Comparison of ENCODE assay signal across 28 mouse cellular contexts in genomic region chr12:16912600-16912999, GRCm38 (mm10). TPM values are rescaled to one million over a fixed set of nuclear protein-coding genes. Genes with fewer than 3 reads are reported as not detected.
DNase-seq lines count a peak whose midpoint lies in the region; ATAC-seq and TF ChIP-seq lines count a peak whose summit lies in the region.
"Had no signal": no experiment of that assay in that cellular context is flagged by ENCODE, and none has a peak within 500 bp of the region (broad histone marks: within the 10 kb centered on the region; RNA-seq: fewer than 3 reads in every experiment).

No protein-coding gene starts in this region.

- 65% methylated on average over 3 of the region's 3 CpGs for WGBS in liver, adult 2 months
- 72% methylated on average over 3 of the region's 3 CpGs for WGBS in liver, embryonic 12.5 days (ENCODE audit: insufficient replicate concordance)
- 91% methylated on average over 3 of the region's 3 CpGs for WGBS in midbrain, embryonic 10.5 days
- WGBS in thymus, adult 2 months: 75% methylated on average over 3 of the region's 3 CpGs

- H3K27me3 ChIP-seq in liver, adult 2 months (ENCODE audit: control insufficient read depth, insufficient read depth, low read length): no peaks in the 10 kb centered on the region
- no peaks in the 10 kb centered on the region for H3K27me3 ChIP-seq in liver, embryonic 12.5 days (replicated peaks)
- H3K27me3 ChIP-seq in MEL (ENCODE audit: control insufficient read depth in 1 of 2, insufficient read depth in 2 of 2, low read length in 2 of 2) (no peaks in the 10 kb centered on the region), myocyte (ENCODE audit: control insufficient read depth, insufficient read depth, insufficient read length) (no peaks in the 10 kb centered on the region)
- no peaks in the 10 kb centered on the region for H3K27me3 ChIP-seq in midbrain, embryonic 10.5 days (ENCODE audit: low read depth, poor library complexity, severe bottlenecking)
- no peaks in the 10 kb centered on the region for H3K27me3 ChIP-seq in thymus, adult 2 months (ENCODE audit: control insufficient read depth, insufficient read depth, low read length)
- H3K27me3 ChIP-seq: embryonic facial prominence, embryonic 12.5 days; embryonic facial prominence, embryonic 15.5 days; forebrain, embryonic 12.5 days; forebrain, embryonic 15.5 days; heart, embryonic 12.5 days; heart, embryonic 15.5 days; hindbrain, embryonic 13.5 days had no signal

- TF ChIP-seq POLR2A in liver, adult 2 months (IDR thresholded peaks at IDR 0.05; ENCODE audit: extremely low read depth, insufficient read depth, low read length): no peak
- TF ChIP-seq POLR2A in MEL (IDR thresholded peaks at IDR 0.05; ENCODE audit: control insufficient read depth in 1 of 2, insufficient read depth in 1 of 2, low read depth in 1 of 2, low read length in 2 of 2, poor library complexity in 1 of 2) (no peak), myocyte (IDR thresholded peaks at IDR 0.05; ENCODE audit: insufficient read length, low read depth) (no peak)
- TF ChIP-seq POLR2A in thymus, adult 2 months (IDR thresholded peaks at IDR 0.05; ENCODE audit: control insufficient read depth, extremely low read depth, insufficient read depth, low read length, poor library complexity): no peak

- H3K4me1 ChIP-seq in liver, adult 2 months (ENCODE audit: control insufficient read depth, insufficient read depth, low read length): peaks cover 5% of the 10 kb centered on the region; the same call in 1 of the 2 replicates
- H3K4me1 ChIP-seq in liver, embryonic 12.5 days: peaks cover 12% of the 10 kb centered on the region; the same call in 1 of the 2 replicates
- peaks cover 0 to 8% of the 10 kb centered on the region in 2 experiments; a peak in 2 of 4 replicates for H3K4me1 ChIP-seq in MEL (ENCODE audit: control insufficient read depth in 1 of 2, insufficient read depth in 2 of 2, low read length in 2 of 2)
- H3K4me1 ChIP-seq in midbrain, embryonic 10.5 days: peaks cover 8% of the 10 kb centered on the region
- H3K4me1 ChIP-seq in thymus, adult 2 months (replicated peaks; ENCODE audit: control insufficient read depth, insufficient read depth, low read length): no peaks in the 10 kb centered on the region
- H3K4me1 ChIP-seq: embryonic facial prominence, embryonic 12.5 days; embryonic facial prominence, embryonic 15.5 days; forebrain, embryonic 12.5 days; forebrain, embryonic 15.5 days; hindbrain, embryonic 10.5 days; hindbrain, embryonic 13.5 days had no signal

- H3K27ac ChIP-seq in liver, adult 2 months (replicated peaks; ENCODE audit: insufficient read depth, low read depth, low read length): no peak overlapping the region
- H3K27ac ChIP-seq in liver, embryonic 12.5 days: no peak overlapping the region
- H3K27ac ChIP-seq in MEL (ENCODE audit: control insufficient read depth, low read depth, low read length): no peak overlapping the region
- no peak overlapping the region for H3K27ac ChIP-seq in midbrain, embryonic 10.5 days (replicated peaks)
- no peak overlapping the region for H3K27ac ChIP-seq in thymus, adult 2 months (ENCODE audit: control insufficient read depth, insufficient read depth, low read length)
- H3K27ac ChIP-seq: embryonic facial prominence, embryonic 12.5 days; embryonic facial prominence, embryonic 15.5 days; forebrain, embryonic 12.5 days; forebrain, embryonic 15.5 days; heart, embryonic 15.5 days; hindbrain, embryonic 10.5 days; hindbrain, embryonic 13.5 days had no signal

- no peak overlapping the region for H3K4me3 ChIP-seq in liver, adult 2 months (ENCODE audit: insufficient read depth, low read depth, low read length)
- H3K4me3 ChIP-seq in liver, embryonic 12.5 days: no peak overlapping the region
- H3K4me3 ChIP-seq in MEL (ENCODE audit: control insufficient read depth in 1 of 2, insufficient read depth in 1 of 2, low read depth in 2 of 2, low read length in 2 of 2): no peak overlapping the region
- no peak overlapping the region for H3K4me3 ChIP-seq in myocyte
- H3K4me3 ChIP-seq in midbrain, embryonic 10.5 days: no peak overlapping the region
- H3K4me3 ChIP-seq in thymus, adult 2 months (ENCODE audit: control insufficient read depth, insufficient read depth, low read length): no peak overlapping the region
- H3K4me3 ChIP-seq: embryonic facial prominence, embryonic 12.5 days; embryonic facial prominence, embryonic 15.5 days; erythroblast, embryonic 14.5 days; forebrain, embryonic 12.5 days; forebrain, embryonic 15.5 days; heart, embryonic 12.5 days; heart, embryonic 15.5 days; hindbrain, embryonic 10.5 days; hindbrain, embryonic 13.5 days had no signal

- no peaks in the 10 kb centered on the region for H3K36me3 ChIP-seq in liver, adult 2 months (ENCODE audit: control insufficient read depth, insufficient read depth, low read length)
- no peaks in the 10 kb centered on the region for H3K36me3 ChIP-seq in liver, embryonic 12.5 days
- H3K36me3 ChIP-seq in MEL (ENCODE audit: control insufficient read depth in 1 of 2, insufficient read depth in 2 of 2, low read length in 2 of 2) (peaks cover 0 to 31% of the 10 kb centered on the region in 2 experiments; a peak in 2 of 4 replicates), myocyte (ENCODE audit: control insufficient read depth, insufficient read depth) (no peaks in the 10 kb centered on the region)
- no peaks in the 10 kb centered on the region for H3K36me3 ChIP-seq in midbrain, embryonic 10.5 days
- H3K36me3 ChIP-seq in thymus, adult 2 months (ENCODE audit: control insufficient read depth, insufficient read depth, low read length): no peaks in the 10 kb centered on the region
- H3K36me3 ChIP-seq: embryonic facial prominence, embryonic 12.5 days; embryonic facial prominence, embryonic 15.5 days; forebrain, embryonic 12.5 days; forebrain, embryonic 15.5 days; heart, embryonic 12.5 days; heart, embryonic 15.5 days; hindbrain, embryonic 10.5 days; hindbrain, embryonic 13.5 days had no signal

- peaks cover 12% of the 10 kb centered on the region; the same call in 1 of the 2 replicates for H3K79me2 ChIP-seq in liver, adult 2 months (ENCODE audit: control insufficient read depth, insufficient read depth, low read length)
- H3K79me2 ChIP-seq in MEL (ENCODE audit: control insufficient read depth, insufficient read depth, low read length, poor library complexity): peaks cover 46% of the 10 kb centered on the region
- H3K79me2 ChIP-seq in myocyte (ENCODE audit: control insufficient read depth, insufficient read depth): peaks cover 100% of the 10 kb centered on the region

- no peak overlapping the region for H3ac ChIP-seq in myocyte (ENCODE audit: control insufficient read depth, insufficient read length)

- no peak for TF ChIP-seq EP300 in MEL (IDR thresholded peaks at IDR 0.05; ENCODE audit: low read depth in 1 of 2, low read length in 2 of 2)

- H3K9ac ChIP-seq in liver, adult 2 months (ENCODE audit: low read depth, low read length): no peak overlapping the region
- H3K9ac ChIP-seq in liver, embryonic 12.5 days: no peak overlapping the region
- no peak overlapping the region for H3K9ac ChIP-seq in MEL (ENCODE audit: control insufficient read depth, low read depth, low read length, poor library complexity, severe bottlenecking)
- H3K9ac ChIP-seq: embryonic facial prominence, embryonic 12.5 days; embryonic facial prominence, embryonic 15.5 days; forebrain, embryonic 12.5 days; forebrain, embryonic 15.5 days; heart, embryonic 12.5 days; heart, embryonic 15.5 days; hindbrain, embryonic 13.5 days had no signal

- no peaks in the 10 kb centered on the region for H3K9me3 ChIP-seq in liver, embryonic 12.5 days (replicated peaks)
- no peaks in the 10 kb centered on the region for H3K9me3 ChIP-seq in MEL (replicated peaks; ENCODE audit: insufficient read depth, low read length)
- H3K9me3 ChIP-seq in midbrain, embryonic 10.5 days (replicated peaks): no peaks in the 10 kb centered on the region
- H3K9me3 ChIP-seq: embryonic facial prominence, embryonic 12.5 days; embryonic facial prominence, embryonic 15.5 days; forebrain, embryonic 12.5 days; forebrain, embryonic 15.5 days; G1E; heart, embryonic 12.5 days; heart, embryonic 15.5 days; hindbrain, embryonic 10.5 days; hindbrain, embryonic 13.5 days had no signal

- TF ChIP-seq RAD21 in MEL (IDR thresholded peaks at IDR 0.05; ENCODE audit: low read depth, low read length): no peak

- DNase-seq in liver, adult 2 months (ENCODE audit: extremely low read depth, low read depth, low spot score): peak; percentile 51
- DNase-seq in MEL (ENCODE audit: low read depth, low spot score): no peak
- DNase-seq in midbrain, embryonic 10.5 days (ENCODE audit: low spot score): no peak
- no peak for DNase-seq in thymus, adult 2 months
- DNase-seq: adrenal gland, adult 8-10 months; adrenal gland, postnatal 25 days; cerebellum, adult 18-20 months; cerebellum, adult 9-10 months; cerebellum, postnatal 14 days; gastrocnemius, postnatal 10 days; heart, adult 18-20 months; heart, postnatal 10 days; heart, postnatal 36 days had no signal

- no peak overlapping the region for H3K4me2 ChIP-seq in liver, embryonic 12.5 days
- no peak overlapping the region for H3K4me2 ChIP-seq in myocyte (ENCODE audit: low read depth)
- H3K4me2 ChIP-seq: embryonic facial prominence, embryonic 12.5 days; embryonic facial prominence, embryonic 15.5 days; forebrain, embryonic 12.5 days; forebrain, embryonic 15.5 days; heart, embryonic 12.5 days; heart, embryonic 15.5 days; hindbrain, embryonic 13.5 days had no signal

- no peak for TF ChIP-seq CTCF in liver, adult 2 months (IDR thresholded peaks at IDR 0.05; ENCODE audit: low read depth, low read length)
- TF ChIP-seq CTCF in MEL (IDR thresholded peaks at IDR 0.05 in 2 of 3, conservative IDR thresholded peaks at IDR 0.05 in 1 of 3; ENCODE audit: control insufficient read depth in 1 of 3, insufficient read depth in 1 of 3, low read depth in 2 of 3, low read length in 3 of 3, poor library complexity in 1 of 3, severe bottlenecking in 1 of 3): no peak
- no peak for TF ChIP-seq CTCF in thymus, adult 2 months (IDR thresholded peaks at IDR 0.05; ENCODE audit: borderline replicate concordance, control insufficient read depth, extremely low read depth, insufficient read depth, low read length, poor library complexity)

- ATAC-seq in liver, embryonic 12.5 days: no peak
- ATAC-seq in granulocyte monocyte progenitor cell, adult 5-6 weeks (replicated peaks; ENCODE audit: poor library complexity, severe bottlenecking): peak; percentile 98
- no peak for ATAC-seq in erythroblast, adult 5-6 weeks (replicated peaks; ENCODE audit: low FRiP score, poor library complexity, severe bottlenecking)
- ATAC-seq: forebrain, embryonic 15.5 days; hindbrain, embryonic 16.5 days had no signal

RNA-seq across cellular contexts. Expression of gene Rock2, which starts 17.9 kb away (rescaled TPM):
- total RNA-seq in liver, adult 2 months (2014; rRNA removed): 11.7 and 14.5 TPM in 2 replicates
- polyA plus RNA-seq in liver, adult 2 months (2012; rRNA removed): 1.5 and 1.7 TPM in 2 replicates
- polyA plus RNA-seq in liver, embryonic 12.5 days (2016; fragmentation: Nextera tagmentation; extraction: Ambion mirVana): 14.3 and 14.4 TPM in 2 replicates
- total RNA-seq in MEL (2012; rRNA removed): 10.9 and 12.2 TPM in 2 replicates
- 10 to 100 TPM; 14.4 to 46.4 TPM for polyA plus RNA-seq in MEL (2012; ENCODE audit: insufficient read depth in 1 of 2, insufficient read length in 2 of 2, low read depth in 1 of 2, low replicate concordance in 2 of 2, missing spikeins in 1 of 2)
- total RNA-seq in granulocyte monocyte progenitor cell, adult 5-6 weeks (2014; fragmentation: Nextera tagmentation): 43.1 and 49.4 TPM in 2 replicates
- total RNA-seq in granulocyte monocyte progenitor cell, adult 5-6 weeks (2017): 65.1 and 65.9 TPM in 2 replicates
- polyA plus RNA-seq in myocyte (2012; fragmentation: generic; extraction: Trizol): 14.4 TPM
- total RNA-seq in erythroblast, adult 5-6 weeks (2015; ENCODE audit: low replicate concordance): 15.5 and 21.9 TPM in 2 replicates
- total RNA-seq in erythroblast, adult 5-6 weeks (2017; ENCODE audit: low replicate concordance): 21.3 and 24.2 TPM in 2 replicates
- polyA plus RNA-seq in midbrain, embryonic 10.5 days (2016; fragmentation: Nextera tagmentation; extraction: Ambion mirVana): 11.4 TPM in 2 replicates
- 4.9 and 5.4 TPM in 2 replicates for polyA plus RNA-seq in thymus, adult 2 months (2012; rRNA removed)
